Mouse (Mus musculus): ENCODE measurements at regions not wholly inside any gene's neighbourhood (a gene's known extent, or its start where the extent isn't known, plus 50 kb on each side); places are given as distances from the start of the nearest gene placed in this dataset.

DNA sequence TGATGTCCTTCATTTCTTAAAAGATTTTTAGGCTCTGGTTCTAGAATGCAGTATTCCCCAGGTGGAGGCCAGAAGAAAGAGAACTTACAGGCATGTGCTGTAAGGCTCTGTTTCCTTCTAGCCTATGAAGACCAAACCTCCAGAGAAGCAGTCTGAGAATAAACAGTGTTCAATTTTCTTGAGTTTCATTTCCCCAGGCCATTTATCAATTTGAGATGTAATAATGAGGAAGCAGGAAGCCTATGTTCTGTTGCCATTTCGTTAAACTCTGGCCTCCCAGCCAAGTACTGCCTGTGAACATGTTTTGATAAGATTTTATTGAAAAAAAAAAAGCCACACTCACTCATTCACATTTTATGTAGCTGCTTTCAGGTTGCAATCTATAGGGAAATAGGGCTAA, 347.7 kb upstream of the Agtr1b start:
- TF ChIP-seq SMC3 (IDR thresholded peaks at IDR 0.05; ENCODE audit: low read depth, low read length) (no peak), POLR2A (IDR thresholded peaks at IDR 0.05; ENCODE audit: low read depth, low read length) (no peak), CTCF (conservative IDR thresholded peaks at IDR 0.05 in 1 of 2, IDR thresholded peaks at IDR 0.05 in 1 of 2; ENCODE audit: low read depth in 2 of 2, low read length in 2 of 2) (no peak), USF2 (conservative IDR thresholded peaks at IDR 0.05; ENCODE audit: low read depth, low read length) (no peak), MAFK (IDR thresholded peaks at IDR 0.05; ENCODE audit: insufficient replicate concordance, low read length) (no peak), USF1 (IDR thresholded peaks at IDR 0.05; ENCODE audit: low read depth, low read length) (no peak), JUND (conservative IDR thresholded peaks at IDR 0.05; ENCODE audit: low read depth, low read length) (no peak), ZC3H11A (IDR thresholded peaks at IDR 0.05; ENCODE audit: low read depth, low read length) (no peak)
- H3K27me3 ChIP-seq (replicated peaks), result no peaks in the 10 kb centered on the region
- H3K4me3 ChIP-seq (replicated peaks in 1 of 3; ENCODE audit: low read depth in 2 of 3, low read length in 2 of 3, poor library complexity in 1 of 3), result no peak overlapping the region
- H3K9ac ChIP-seq (ENCODE audit: insufficient read depth, low read depth), result no peak overlapping the region
- no peak overlapping the region for H3K4me2 ChIP-seq (ENCODE audit: insufficient read depth, low read depth, poor library complexity, severe bottlenecking)
- no peaks in the 10 kb centered on the region for H3K79me2 ChIP-seq (replicated peaks; ENCODE audit: control insufficient read depth, extremely low read depth, insufficient read depth, poor library complexity, severe bottlenecking)
- H3K4me1 ChIP-seq (ENCODE audit: control insufficient read depth in 1 of 2, insufficient read depth in 2 of 2), result no peaks in the 10 kb centered on the region; a peak in 1 of 4 replicates
- no peaks in the 10 kb centered on the region for H3K9me3 ChIP-seq (replicated peaks; ENCODE audit: low read length)
- dilution Hi-C loops (cut with MboI; ENCODE audit: extremely low pct_ligation_motif_present, extremely low pct_unique_long_range_greater_than_20kb, low sequenced_read_pairs), result no loop called here
- no peaks in the 10 kb centered on the region for H3K36me3 ChIP-seq (replicated peaks in 1 of 2; ENCODE audit: control insufficient read depth in 1 of 2, insufficient read depth in 1 of 2, low read length in 1 of 2)
- no peak overlapping the region for H3K27ac ChIP-seq (ENCODE audit: insufficient read depth, low read depth)
- DNase-seq (ENCODE audit: extremely low read depth), result no peak
- in situ Hi-C loops (cut with MboI; ENCODE audit: low pct_ligation_motif_present, low pct_unique_long_range_greater_than_20kb, low sequenced_read_pairs), result no loop called here

DNA sequence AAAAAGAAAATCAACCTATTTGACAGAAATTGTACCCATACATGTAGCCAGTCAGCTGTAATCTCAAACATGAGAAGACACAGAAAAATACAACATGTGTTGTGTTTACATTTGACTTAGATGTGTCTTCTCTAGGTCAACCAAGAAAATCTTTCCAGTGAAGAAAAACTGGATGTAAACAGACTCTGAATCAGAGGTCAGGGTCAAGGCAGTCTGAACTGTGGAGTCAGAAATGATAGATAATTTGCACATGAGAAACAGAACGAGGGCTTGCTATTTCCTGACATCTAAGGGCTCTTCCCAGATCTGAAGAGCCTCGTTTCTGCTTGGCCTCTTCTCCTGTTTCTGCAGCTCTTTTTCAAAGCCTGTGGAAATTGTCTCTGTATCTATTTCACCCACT, 342.7 kb upstream of the Agtr1b start:
- in situ Hi-C loops (cut with MboI; ENCODE audit: low pct_ligation_motif_present, low pct_unique_long_range_greater_than_20kb, low sequenced_read_pairs), result no loop called here
- TF ChIP-seq CHD2 (IDR thresholded peaks at IDR 0.05; ENCODE audit: low read length), result no peak

DNA sequence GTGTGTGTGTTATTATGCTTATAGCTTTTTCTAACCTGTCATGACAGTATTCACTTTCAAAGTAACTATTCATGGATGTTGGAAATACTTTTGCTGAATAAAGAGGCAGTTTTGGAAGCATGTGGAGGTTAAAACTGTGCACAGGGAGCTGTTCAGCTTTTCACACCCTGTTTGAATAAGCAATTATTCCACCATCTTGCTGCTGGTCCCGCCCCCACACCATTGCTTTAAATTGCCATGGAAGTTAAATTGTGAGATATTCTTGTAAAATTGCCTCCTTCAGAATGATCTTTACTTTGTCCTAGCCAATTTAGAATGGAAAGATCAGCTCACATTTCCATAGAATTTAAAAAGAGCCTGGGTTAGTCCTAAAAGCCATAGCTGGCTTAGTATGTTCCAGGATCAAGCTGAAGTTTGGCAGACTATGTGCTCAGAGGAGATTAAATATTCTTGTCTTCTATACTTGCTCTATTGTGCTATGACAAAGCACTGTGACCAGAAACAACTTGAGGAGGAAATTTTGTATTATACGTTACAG, 328.4 kb upstream of the Agtr1b start:
- no peaks in the 10 kb centered on the region for H3K79me2 ChIP-seq (replicated peaks; ENCODE audit: control insufficient read depth, extremely low read depth, insufficient read depth, poor library complexity, severe bottlenecking)
- TF ChIP-seq PAX5 (IDR thresholded peaks at IDR 0.05; ENCODE audit: low read length), result no peak
- no peak for TF ChIP-seq ZNF384 (IDR thresholded peaks at IDR 0.05; ENCODE audit: low read depth, low read length)
- no peak for TF ChIP-seq HCFC1 (IDR thresholded peaks at IDR 0.05; ENCODE audit: low read depth, low read length)
- TF ChIP-seq IRF4 (IDR thresholded peaks at IDR 0.05; ENCODE audit: low read depth, low read length), result no peak
- no peak for TF ChIP-seq RCOR1 (conservative IDR thresholded peaks at IDR 0.05; ENCODE audit: low read depth, low read length)
- no peak for TF ChIP-seq USF1 (IDR thresholded peaks at IDR 0.05; ENCODE audit: low read depth, low read length)
- TF ChIP-seq CTCF (conservative IDR thresholded peaks at IDR 0.05 in 1 of 2, IDR thresholded peaks at IDR 0.05 in 1 of 2; ENCODE audit: low read depth in 2 of 2, low read length in 2 of 2), result no peak
- no peak for TF ChIP-seq SMC3 (IDR thresholded peaks at IDR 0.05; ENCODE audit: low read depth, low read length)
- no peak for TF ChIP-seq RAD21 (IDR thresholded peaks at IDR 0.05; ENCODE audit: low read depth, low read length)
- no peak for TF ChIP-seq EP300 (IDR thresholded peaks at IDR 0.05; ENCODE audit: low read length)
- no peak for TF ChIP-seq NRF1 (IDR thresholded peaks at IDR 0.05; ENCODE audit: low read depth, low read length)
- no peak for TF ChIP-seq ETS1 (conservative IDR thresholded peaks at IDR 0.05; ENCODE audit: low read depth, low read length)
- no peak for TF ChIP-seq KAT2A (IDR thresholded peaks at IDR 0.05; ENCODE audit: insufficient replicate concordance, low read length)
- no peak for TF ChIP-seq POLR2AphosphoS2 (IDR thresholded peaks at IDR 0.05; ENCODE audit: low read depth, low read length)
- TF ChIP-seq CHD2 (IDR thresholded peaks at IDR 0.05; ENCODE audit: low read length), result no peak
- TF ChIP-seq POLR2A (IDR thresholded peaks at IDR 0.05; ENCODE audit: low read depth, low read length), result no peak
- TF ChIP-seq USF2 (conservative IDR thresholded peaks at IDR 0.05; ENCODE audit: low read depth, low read length), result no peak
- H3K36me3 ChIP-seq (replicated peaks in 1 of 2; ENCODE audit: control insufficient read depth in 1 of 2, insufficient read depth in 1 of 2, low read length in 1 of 2), result no peaks in the 10 kb centered on the region
- H3K27ac ChIP-seq (ENCODE audit: insufficient read depth, low read depth), result no peak overlapping the region
- no peak overlapping the region for H3K9ac ChIP-seq (ENCODE audit: insufficient read depth, low read depth)
- H3K27me3 ChIP-seq (replicated peaks), result no peaks in the 10 kb centered on the region
- H3K4me3 ChIP-seq (replicated peaks in 1 of 3; ENCODE audit: low read depth in 2 of 3, low read length in 2 of 3, poor library complexity in 1 of 3), result no peak overlapping the region
- DNase-seq (ENCODE audit: extremely low read depth), result no peak
- no peaks in the 10 kb centered on the region for H3K9me3 ChIP-seq (replicated peaks; ENCODE audit: low read length)
- H3K4me2 ChIP-seq (ENCODE audit: insufficient read depth, low read depth, poor library complexity, severe bottlenecking), result no peak overlapping the region
- H3K4me1 ChIP-seq (ENCODE audit: control insufficient read depth in 1 of 2, insufficient read depth in 2 of 2), result no peaks in the 10 kb centered on the region
- in situ Hi-C loops (cut with MboI; ENCODE audit: low pct_ligation_motif_present, low pct_unique_long_range_greater_than_20kb, low sequenced_read_pairs), result no loop called here
- dilution Hi-C loops (cut with MboI; ENCODE audit: extremely low pct_ligation_motif_present, extremely low pct_unique_long_range_greater_than_20kb, low sequenced_read_pairs), result no loop called here

More for the DNA sequence above, 342.7 kb upstream of the Agtr1b start:
- Histone ChIP-seq H3K9me3 (replicated peaks; ENCODE audit: low read length) (no peaks in the 10 kb centered on the region), H3K36me3 (replicated peaks in 1 of 2; ENCODE audit: control insufficient read depth in 1 of 2, insufficient read depth in 1 of 2, low read length in 1 of 2) (no peaks in the 10 kb centered on the region), H3K27ac (ENCODE audit: insufficient read depth, low read depth) (no peak overlapping the region), H3K4me2 (ENCODE audit: insufficient read depth, low read depth, poor library complexity, severe bottlenecking) (no peak overlapping the region), H3K9ac (ENCODE audit: insufficient read depth, low read depth) (no peak overlapping the region), H3K4me3 (replicated peaks in 1 of 3; ENCODE audit: low read depth in 2 of 3, low read length in 2 of 3, poor library complexity in 1 of 3) (no peak overlapping the region), H3K79me2 (replicated peaks; ENCODE audit: control insufficient read depth, extremely low read depth, insufficient read depth, poor library complexity, severe bottlenecking) (no peaks in the 10 kb centered on the region), H3K27me3 (replicated peaks) (no peaks in the 10 kb centered on the region), H3K4me1 (ENCODE audit: control insufficient read depth in 1 of 2, insufficient read depth in 2 of 2) (no peaks in the 10 kb centered on the region; a peak in 1 of 4 replicates)
- dilution Hi-C loops (cut with MboI; ENCODE audit: extremely low pct_ligation_motif_present, extremely low pct_unique_long_range_greater_than_20kb, low sequenced_read_pairs), result no loop called here
- no peak for DNase-seq (ENCODE audit: extremely low read depth)
